Mouse (Mus musculus): ENCODE data around the gene Masp1. TPM values are rescaled to one million over a fixed set of nuclear protein-coding genes. Genes with fewer than 3 reads are reported as not detected.

Masp1 gene
- polyA plus RNA-seq, 1 experiment from 2014 or later, result 1.3 TPM

DNA sequence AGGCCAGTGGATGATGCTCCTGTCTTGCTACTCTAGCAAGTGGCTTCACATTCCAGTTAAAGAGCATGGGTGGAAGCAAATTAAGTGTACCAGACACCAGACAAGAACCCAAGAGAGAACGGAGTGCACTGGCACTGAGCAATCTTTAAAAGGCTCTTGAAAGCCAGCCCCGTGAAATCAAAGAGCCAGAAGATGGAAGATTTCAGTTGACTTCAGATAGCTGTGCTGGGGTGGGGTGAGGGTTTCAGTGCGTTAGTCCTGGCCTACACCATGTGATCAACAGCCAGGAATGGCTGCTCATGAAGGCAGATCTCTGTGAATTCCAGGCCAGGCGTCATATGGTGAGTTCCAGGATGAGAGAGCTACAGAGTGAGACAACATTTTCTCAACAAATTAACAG is 17.3 kb downstream of the Masp1 start:
- H3K9me3 ChIP-seq (ENCODE audit: control insufficient read depth, low read depth, low read length), result no peaks in the 10 kb centered on the region
- no peak overlapping the region for H3K27ac ChIP-seq (ENCODE audit: low read length)
- H3K36me3 ChIP-seq (ENCODE audit: control insufficient read depth, insufficient read depth, low read length), result no peaks in the 10 kb centered on the region
- WGBS, result 74% methylated on average over 4 of the region's 4 CpGs
- no peak for ATAC-seq (ENCODE audit: insufficient number of reproducible peaks, insufficient read depth, low FRiP score, low read depth)
- H3K4me1 ChIP-seq (ENCODE audit: control insufficient read depth, insufficient read depth, low read length), result 0 out of 2 replicates have a peak, but pooled peaks cover 3% of the 10 kb centered on the region
- no peak overlapping the region for H3K9ac ChIP-seq (replicated peaks; ENCODE audit: low read depth, low read length)
- no peaks in the 10 kb centered on the region for H3K27me3 ChIP-seq (ENCODE audit: control insufficient read depth, insufficient read depth, low read length)
- no peak overlapping the region for H3K4me2 ChIP-seq (replicated peaks; ENCODE audit: low read depth, low read length)
- no peak overlapping the region for H3K4me3 ChIP-seq (ENCODE audit: low read depth, low read length)

GRCm38 (mm10) chr16:23502478-23502877 is 18.1 kb downstream of the Masp1 start:
- ATAC-seq (ENCODE audit: insufficient number of reproducible peaks, insufficient read depth, low FRiP score, low read depth), result no peak
- H3K27ac ChIP-seq (ENCODE audit: low read length), result no peak overlapping the region
- H3K36me3 ChIP-seq (ENCODE audit: control insufficient read depth, insufficient read depth, low read length), result no peaks in the 10 kb centered on the region
- H3K4me2 ChIP-seq (replicated peaks; ENCODE audit: low read depth, low read length), result no peak overlapping the region
- H3K4me3 ChIP-seq (ENCODE audit: low read depth, low read length), result no peak overlapping the region
- no peak overlapping the region for H3K9ac ChIP-seq (replicated peaks; ENCODE audit: low read depth, low read length)
- 0 out of 2 replicates have a peak, but pooled peaks cover 3% of the 10 kb centered on the region for H3K4me1 ChIP-seq (ENCODE audit: control insufficient read depth, insufficient read depth, low read length)
- WGBS, result 73% methylated on average over 3 of the region's 3 CpGs
- no peaks in the 10 kb centered on the region for H3K9me3 ChIP-seq (ENCODE audit: control insufficient read depth, low read depth, low read length)
- no peaks in the 10 kb centered on the region for H3K27me3 ChIP-seq (ENCODE audit: control insufficient read depth, insufficient read depth, low read length)

DNA sequence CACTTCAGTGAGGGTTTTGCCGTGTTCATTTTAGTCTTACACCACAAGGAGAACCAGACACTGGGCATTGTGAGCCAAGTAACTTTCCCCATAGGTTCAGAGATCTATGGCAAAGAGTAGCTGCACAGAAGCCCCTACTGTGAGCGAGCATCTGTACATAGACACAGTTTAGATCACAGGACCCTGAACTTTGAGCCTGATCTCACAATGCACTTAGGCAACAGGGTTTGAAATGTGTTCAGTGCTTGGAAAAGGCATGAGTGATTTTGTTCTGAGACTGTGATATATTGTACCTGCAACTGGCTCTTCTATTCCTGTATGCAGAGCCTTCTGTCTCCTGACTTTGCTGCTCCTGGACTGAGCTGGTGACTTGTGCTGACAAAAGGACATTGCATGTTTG is 19.3 kb downstream of the Masp1 start:
- 85% methylated on average over 2 of the region's 2 CpGs for WGBS
- Histone ChIP-seq H3K9me3 (ENCODE audit: control insufficient read depth, low read depth, low read length) (no peaks in the 10 kb centered on the region), H3K27me3 (ENCODE audit: control insufficient read depth, insufficient read depth, low read length) (no peaks in the 10 kb centered on the region), H3K27ac (ENCODE audit: low read length) (no peak overlapping the region), H3K4me3 (ENCODE audit: low read depth, low read length) (no peak overlapping the region), H3K36me3 (ENCODE audit: control insufficient read depth, insufficient read depth, low read length) (no peaks in the 10 kb centered on the region), H3K9ac (replicated peaks; ENCODE audit: low read depth, low read length) (no peak overlapping the region), H3K4me1 (ENCODE audit: control insufficient read depth, insufficient read depth, low read length) (0 out of 2 replicates have a peak, but pooled peaks cover 3% of the 10 kb centered on the region), H3K4me2 (replicated peaks; ENCODE audit: low read depth, low read length) (no peak overlapping the region)
- ATAC-seq (ENCODE audit: insufficient number of reproducible peaks, insufficient read depth, low FRiP score, low read depth), result no peak

- Histone ChIP-seq H3K4me3 (ENCODE audit: low read depth, low read length) (no peak overlapping the region), H3K9ac (replicated peaks; ENCODE audit: low read depth, low read length) (no peak overlapping the region), H3K9me3 (ENCODE audit: control insufficient read depth, low read depth, low read length) (no peaks in the 10 kb centered on the region), H3K4me2 (replicated peaks; ENCODE audit: low read depth, low read length) (no peak overlapping the region), H3K27me3 (ENCODE audit: control insufficient read depth, insufficient read depth, low read length) (no peaks in the 10 kb centered on the region), H3K4me1 (ENCODE audit: control insufficient read depth, insufficient read depth, low read length) (0 out of 2 replicates have a peak, but pooled peaks cover 3% of the 10 kb centered on the region), H3K36me3 (ENCODE audit: control insufficient read depth, insufficient read depth, low read length) (no peaks in the 10 kb centered on the region), H3K27ac (ENCODE audit: low read length) (no peak overlapping the region)
- no peak for ATAC-seq (ENCODE audit: insufficient number of reproducible peaks, insufficient read depth, low FRiP score, low read depth)
- 66% methylated on average over 5 of the region's 5 CpGs for WGBS
Measured at GRCm38 (mm10) chr16:23500558-23500957, 20.1 kb downstream of the Masp1 start.

- no peak overlapping the region for H3K27ac ChIP-seq (ENCODE audit: low read length)
- H3K4me1 ChIP-seq (ENCODE audit: control insufficient read depth, insufficient read depth, low read length), result 0 out of 2 replicates have a peak, but pooled peaks cover 3% of the 10 kb centered on the region
- H3K9ac ChIP-seq (replicated peaks; ENCODE audit: low read depth, low read length), result no peak overlapping the region
- H3K4me2 ChIP-seq (replicated peaks; ENCODE audit: low read depth, low read length), result no peak overlapping the region
- no peak for ATAC-seq (ENCODE audit: insufficient number of reproducible peaks, insufficient read depth, low FRiP score, low read depth)
- no peaks in the 10 kb centered on the region for H3K27me3 ChIP-seq (ENCODE audit: control insufficient read depth, insufficient read depth, low read length)
- H3K36me3 ChIP-seq (ENCODE audit: control insufficient read depth, insufficient read depth, low read length), result no peaks in the 10 kb centered on the region
- no peak overlapping the region for H3K4me3 ChIP-seq (ENCODE audit: low read depth, low read length)
- H3K9me3 ChIP-seq (ENCODE audit: control insufficient read depth, low read depth, low read length), result no peaks in the 10 kb centered on the region
- WGBS, result 54% methylated on average over 7 of the region's 7 CpGs
Measured at GRCm38 (mm10) chr16:23498691-23499131, 21.9 kb downstream of the Masp1 start.

DNA sequence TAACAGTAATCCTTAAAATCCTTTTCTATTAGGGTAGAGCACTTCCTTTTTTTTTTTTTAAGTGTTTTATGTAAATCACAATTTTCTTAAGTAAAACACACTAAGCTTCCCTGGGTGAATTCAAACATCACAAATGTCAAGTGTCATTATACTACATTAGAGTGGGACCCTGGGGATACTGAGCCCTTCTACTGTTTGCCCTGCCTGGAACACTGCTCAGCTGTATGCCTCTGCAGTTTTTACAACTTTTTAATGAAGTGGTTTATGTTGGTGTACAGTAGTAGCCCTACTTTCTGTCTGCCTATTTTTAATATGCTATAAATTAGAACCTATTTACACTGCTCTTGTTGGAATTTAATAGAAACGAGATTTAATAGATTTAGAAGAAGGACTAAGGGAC is 22.7 kb downstream of the Masp1 start:
- ATAC-seq (ENCODE audit: insufficient number of reproducible peaks, insufficient read depth, low FRiP score, low read depth), result no peak
- Histone ChIP-seq H3K36me3 (ENCODE audit: control insufficient read depth, insufficient read depth, low read length) (no peaks in the 10 kb centered on the region), H3K4me3 (ENCODE audit: low read depth, low read length) (no peak overlapping the region), H3K27ac (ENCODE audit: low read length) (no peak overlapping the region), H3K9ac (replicated peaks; ENCODE audit: low read depth, low read length) (no peak overlapping the region), H3K27me3 (ENCODE audit: control insufficient read depth, insufficient read depth, low read length) (no peaks in the 10 kb centered on the region), H3K4me1 (ENCODE audit: control insufficient read depth, insufficient read depth, low read length) (0 out of 2 replicates have a peak, but pooled peaks cover 3% of the 10 kb centered on the region), H3K9me3 (ENCODE audit: control insufficient read depth, low read depth, low read length) (no peaks in the 10 kb centered on the region), H3K4me2 (replicated peaks; ENCODE audit: low read depth, low read length) (no peak overlapping the region)
- 28% methylated on average over 1 of the region's 1 CpGs for WGBS

DNA sequence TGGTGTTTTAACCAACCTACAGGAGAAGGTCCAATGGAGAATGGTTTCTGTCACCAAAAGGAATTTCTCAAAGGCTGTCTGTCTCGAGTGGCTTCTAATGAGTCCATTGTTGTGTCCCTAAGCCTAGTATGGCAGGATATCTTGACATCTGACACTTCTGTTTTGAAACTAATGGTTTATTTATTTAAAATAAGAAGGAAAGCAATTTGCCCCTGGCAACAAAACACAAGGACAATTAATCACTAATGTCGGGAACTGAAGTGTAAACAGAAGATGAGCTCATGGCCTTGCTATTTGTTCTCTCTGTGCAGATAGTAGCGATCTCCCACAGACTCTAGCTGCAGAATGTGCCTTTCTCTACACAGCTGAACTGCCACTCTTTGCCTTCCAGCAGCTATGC is 23.2 kb downstream of the Masp1 start:
- WGBS, result 1% methylated on average over 3 of the region's 3 CpGs
- no peak overlapping the region for H3K9ac ChIP-seq (replicated peaks; ENCODE audit: low read depth, low read length)
- ATAC-seq (ENCODE audit: insufficient number of reproducible peaks, insufficient read depth, low FRiP score, low read depth), result no peak
- no peak overlapping the region for H3K4me2 ChIP-seq (replicated peaks; ENCODE audit: low read depth, low read length)
- no peak overlapping the region for H3K27ac ChIP-seq (ENCODE audit: low read length)
- no peaks in the 10 kb centered on the region for H3K36me3 ChIP-seq (ENCODE audit: control insufficient read depth, insufficient read depth, low read length)
- H3K27me3 ChIP-seq (ENCODE audit: control insufficient read depth, insufficient read depth, low read length), result no peaks in the 10 kb centered on the region
- no peaks in the 10 kb centered on the region for H3K9me3 ChIP-seq (ENCODE audit: control insufficient read depth, low read depth, low read length)
- no peak overlapping the region for H3K4me3 ChIP-seq (ENCODE audit: low read depth, low read length)
- H3K4me1 ChIP-seq (ENCODE audit: control insufficient read depth, insufficient read depth, low read length), result 0 out of 2 replicates have a peak, but pooled peaks cover 3% of the 10 kb centered on the region

DNA sequence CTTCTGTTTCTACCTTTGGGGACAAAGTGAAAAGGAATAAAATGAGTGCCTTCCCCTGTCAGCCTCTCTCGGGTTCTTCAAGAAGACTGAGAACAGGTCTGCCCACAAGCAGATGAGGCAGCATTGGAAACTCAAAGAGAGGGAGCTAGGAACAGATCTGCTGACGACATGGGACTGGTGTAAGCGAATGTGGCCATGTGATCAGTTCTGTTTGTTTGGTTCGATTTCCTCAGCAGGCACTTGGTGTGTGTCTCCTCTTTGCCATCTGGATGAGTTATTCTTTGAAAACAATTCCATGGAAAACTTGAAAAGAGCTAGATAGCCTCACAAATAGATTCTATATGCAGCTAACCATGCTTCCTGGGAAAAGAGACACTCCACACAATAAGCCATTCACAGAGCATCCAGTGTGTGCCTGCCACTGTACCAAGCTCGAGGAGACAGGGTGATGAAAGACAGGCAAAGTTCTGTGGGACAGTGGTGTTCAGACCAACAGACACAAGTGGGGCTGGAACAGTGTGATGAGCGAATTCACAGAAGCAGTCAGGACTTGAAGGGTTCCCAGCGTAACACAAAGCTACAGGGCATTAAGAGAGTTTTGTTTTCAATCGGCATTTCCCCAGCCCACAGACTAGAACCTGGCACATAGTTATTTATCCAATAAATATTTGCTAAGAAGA is 24.2 kb downstream of the Masp1 start:
- Histone ChIP-seq H3K9me3 (ENCODE audit: control insufficient read depth, low read depth, low read length) (no peaks in the 10 kb centered on the region), H3K4me3 (ENCODE audit: low read depth, low read length) (no peak overlapping the region), H3K4me2 (replicated peaks; ENCODE audit: low read depth, low read length) (no peak overlapping the region), H3K27me3 (ENCODE audit: control insufficient read depth, insufficient read depth, low read length) (no peaks in the 10 kb centered on the region), H3K36me3 (ENCODE audit: control insufficient read depth, insufficient read depth, low read length) (no peaks in the 10 kb centered on the region), H3K4me1 (ENCODE audit: control insufficient read depth, insufficient read depth, low read length) (0 out of 2 replicates have a peak, but pooled peaks cover 3% of the 10 kb centered on the region), H3K27ac (ENCODE audit: low read length) (no peak overlapping the region), H3K9ac (replicated peaks; ENCODE audit: low read depth, low read length) (no peak overlapping the region)
- no peak for ATAC-seq (ENCODE audit: insufficient number of reproducible peaks, insufficient read depth, low FRiP score, low read depth)
- WGBS, result 64% methylated on average over 8 of the region's 8 CpGs

GRCm38 (mm10) chr16:23492783-23493182 is 27.8 kb downstream of the Masp1 start:
- WGBS, result 76% methylated on average over 4 of the region's 4 CpGs
- ATAC-seq (ENCODE audit: insufficient number of reproducible peaks, insufficient read depth, low FRiP score, low read depth), result no peak
- H3K4me3 ChIP-seq (ENCODE audit: low read depth, low read length), result no peak overlapping the region

More at GRCm38 (mm10) chr16:23492783-23493182, 27.8 kb downstream of the Masp1 start:
- Histone ChIP-seq H3K27ac (ENCODE audit: low read length) (no peak overlapping the region), H3K4me1 (ENCODE audit: control insufficient read depth, insufficient read depth, low read length) (no peaks in the 10 kb centered on the region), H3K27me3 (ENCODE audit: control insufficient read depth, insufficient read depth, low read length) (no peaks in the 10 kb centered on the region), H3K36me3 (ENCODE audit: control insufficient read depth, insufficient read depth, low read length) (no peaks in the 10 kb centered on the region), H3K9ac (replicated peaks; ENCODE audit: low read depth, low read length) (no peak overlapping the region), H3K4me2 (replicated peaks; ENCODE audit: low read depth, low read length) (no peak overlapping the region), H3K9me3 (ENCODE audit: control insufficient read depth, low read depth, low read length) (no peaks in the 10 kb centered on the region)

Measured in stomach, embryonic 14.5 days (tissue).